Mouse (Mus musculus): ENCODE measurements at regions not wholly inside any gene's neighbourhood (a gene's known extent, or its start where the extent isn't known, plus 50 kb on each side); places are given as distances from the start of the nearest gene placed in this dataset.
A peak's percentile ranks its signal among the peaks of the same experiment; 100 is the strongest.

- no peak for DNase-seq
These were observed 170.4 kb downstream of the 3110018I06Rik start for GRCm38 (mm10) chr12:107658821-107659220.

- no peak for DNase-seq
These were observed 174.2 kb downstream of the 3110018I06Rik start for GRCm38 (mm10) chr12:107662624-107663023.

GRCm38 (mm10) chr12:107667836-107668235 is 179.4 kb downstream of the 3110018I06Rik start:
- DNase-seq = no peak

- no peak for DNase-seq
These were observed 180.6 kb downstream of the 3110018I06Rik start for GRCm38 (mm10) chr12:107669046-107669445.

DNA sequence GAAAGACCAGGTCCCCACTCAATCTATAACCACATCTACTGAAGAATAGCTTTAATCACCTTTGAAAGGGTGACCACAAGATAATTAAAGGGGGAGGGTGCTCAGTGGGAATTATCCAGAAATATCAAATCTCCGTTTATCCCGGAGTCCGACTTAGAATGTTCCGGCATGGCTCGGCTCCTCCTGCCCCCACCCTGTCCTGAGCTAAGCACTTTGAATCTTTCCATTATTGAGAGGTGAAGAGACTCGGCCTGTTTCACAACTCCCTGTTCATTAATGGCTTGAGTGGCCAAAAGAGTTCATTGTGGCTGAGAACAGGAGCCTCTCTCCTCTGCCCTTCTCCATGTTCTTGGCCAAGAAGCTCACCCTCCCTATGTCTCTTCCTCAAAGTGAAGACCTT is 181.0 kb downstream of the 3110018I06Rik start:
- no peak for DNase-seq

- peak; percentile 31 to 54 for DNase-seq
These were observed 181.5 kb downstream of the 3110018I06Rik start for GRCm38 (mm10) chr12:107669910-107670309.

DNA sequence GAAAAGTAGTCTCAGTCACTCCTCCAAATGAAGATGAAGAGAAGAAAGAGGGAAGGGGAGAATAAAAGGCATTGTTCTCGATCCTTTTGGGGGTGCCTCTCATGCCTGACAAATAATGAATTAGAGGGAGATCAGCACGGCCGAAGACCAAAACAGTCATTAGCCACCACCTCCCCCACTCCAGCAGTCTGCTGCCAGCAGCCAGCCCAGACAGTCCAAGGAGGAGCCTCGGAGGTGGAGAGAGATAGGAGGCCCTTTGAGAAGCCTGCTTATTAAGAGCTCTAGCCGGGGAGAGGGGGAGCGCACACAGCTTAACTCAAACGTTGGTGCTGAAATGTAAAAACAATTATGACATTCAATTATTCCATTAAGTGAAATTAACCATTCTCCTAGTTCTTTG is 188.6 kb downstream of the 3110018I06Rik start:
- DNase-seq = no peak

DNA sequence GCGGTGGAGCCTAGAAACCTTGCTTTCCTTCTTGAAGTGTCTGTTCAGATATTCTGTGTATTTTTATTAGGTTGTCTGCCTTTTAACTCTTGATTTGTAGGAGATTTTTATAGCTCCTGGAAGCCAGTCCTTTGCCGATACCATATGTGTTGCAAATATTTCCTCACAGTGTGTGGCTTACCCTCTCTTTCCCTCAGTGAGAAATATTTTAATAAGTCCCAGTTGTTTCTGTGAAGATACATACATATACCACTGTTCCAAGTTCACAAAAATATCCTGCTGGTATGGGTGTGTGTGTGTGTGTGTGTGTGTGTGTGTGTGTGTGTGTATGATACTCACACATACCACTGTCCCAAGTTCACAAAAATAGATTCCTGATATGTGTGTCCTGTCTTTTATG is 199.0 kb downstream of the 3110018I06Rik start:
- no peak for DNase-seq

GRCm38 (mm10) chr12:107689418-107689817 is 201.0 kb downstream of the 3110018I06Rik start:
- DNase-seq = no peak

GRCm38 (mm10) chr12:107690061-107690460 is 201.6 kb downstream of the 3110018I06Rik start:
- DNase-seq = no peak

DNA sequence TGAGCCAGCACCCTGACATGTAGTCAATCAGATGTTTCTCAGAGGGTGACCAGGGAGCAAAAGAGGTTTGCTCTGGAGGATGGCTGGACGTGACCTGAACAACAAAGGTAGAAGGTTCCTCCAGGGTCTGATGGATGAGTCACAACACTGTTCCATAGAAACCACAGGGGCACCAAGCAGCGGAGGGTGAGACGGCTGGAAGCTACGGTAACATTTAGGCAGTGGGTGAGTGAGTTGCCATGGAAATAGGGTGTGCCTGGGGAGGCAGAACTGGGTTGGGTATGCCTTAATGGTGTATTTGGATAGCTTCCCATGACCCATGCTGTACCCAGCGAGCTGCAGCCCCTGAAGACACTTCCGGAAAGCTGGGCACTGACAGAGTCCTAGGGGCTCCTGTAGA is 205.3 kb downstream of the 3110018I06Rik start:
- no peak for DNase-seq

DNA sequence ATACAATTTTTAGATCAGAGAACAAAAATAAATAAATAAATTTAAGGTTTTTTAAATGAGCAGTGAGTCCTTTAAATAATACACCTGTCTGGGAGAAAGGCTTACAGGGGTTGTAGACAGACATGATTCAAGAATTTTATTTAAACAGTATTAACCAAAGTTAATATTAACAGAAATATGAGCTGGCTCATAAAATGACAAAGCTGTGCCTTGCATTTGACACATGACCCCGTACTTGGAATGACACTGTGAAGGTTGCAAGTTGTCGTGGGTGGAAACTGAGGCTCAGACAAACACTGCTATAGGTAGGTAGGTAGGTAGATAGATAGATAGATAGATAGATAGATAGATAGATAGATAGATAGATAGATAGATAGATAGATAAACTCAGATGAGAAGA is 206.6 kb downstream of the 3110018I06Rik start:
- DNase-seq = no peak

DNA sequence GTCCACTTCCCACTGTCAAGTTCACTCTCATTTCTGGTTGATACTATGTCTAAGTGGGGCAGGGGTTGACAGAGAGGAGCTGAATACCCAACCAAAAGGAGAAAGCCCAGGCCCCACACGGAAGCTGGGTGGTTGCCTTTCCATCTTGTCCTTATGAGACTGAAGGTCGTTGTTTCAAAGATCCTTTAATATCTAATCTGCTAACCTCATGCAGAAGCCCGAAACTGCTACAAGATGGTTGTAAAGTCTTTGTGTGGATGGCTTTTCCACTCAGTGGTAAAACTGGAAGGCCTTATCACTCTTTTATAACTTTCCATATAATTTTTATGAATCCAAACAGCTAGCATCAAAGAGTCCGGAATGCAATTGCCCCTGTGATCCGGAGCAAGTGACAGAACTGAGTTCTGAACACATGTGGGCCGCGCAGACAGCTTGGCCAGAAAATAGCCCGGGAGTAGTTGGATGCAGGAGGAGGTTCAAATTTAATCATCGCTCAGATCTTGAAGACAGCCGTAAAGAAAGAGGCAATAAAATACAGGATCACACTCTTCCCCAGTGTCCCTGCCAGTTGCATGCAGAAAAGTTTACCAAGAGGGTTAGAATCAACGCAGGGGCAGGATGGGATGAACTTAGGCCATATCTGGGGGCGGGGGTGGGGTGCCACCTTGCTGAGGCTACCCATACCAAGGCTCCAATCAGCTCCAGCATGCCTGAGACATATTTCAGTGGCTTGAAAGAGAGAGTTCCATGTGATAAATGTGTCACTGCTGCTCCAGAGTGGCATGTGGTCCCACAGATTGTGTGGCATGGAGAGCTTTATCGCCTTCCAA is 207.2 kb downstream of the 3110018I06Rik start:
- no peak for DNase-seq

- no peak for DNase-seq
These were observed 211.9 kb downstream of the 3110018I06Rik start for GRCm38 (mm10) chr12:107700317-107700716.

GRCm38 (mm10) chr12:107700868-107701597 is 212.6 kb downstream of the 3110018I06Rik start:
- DNase-seq = no peak

DNA sequence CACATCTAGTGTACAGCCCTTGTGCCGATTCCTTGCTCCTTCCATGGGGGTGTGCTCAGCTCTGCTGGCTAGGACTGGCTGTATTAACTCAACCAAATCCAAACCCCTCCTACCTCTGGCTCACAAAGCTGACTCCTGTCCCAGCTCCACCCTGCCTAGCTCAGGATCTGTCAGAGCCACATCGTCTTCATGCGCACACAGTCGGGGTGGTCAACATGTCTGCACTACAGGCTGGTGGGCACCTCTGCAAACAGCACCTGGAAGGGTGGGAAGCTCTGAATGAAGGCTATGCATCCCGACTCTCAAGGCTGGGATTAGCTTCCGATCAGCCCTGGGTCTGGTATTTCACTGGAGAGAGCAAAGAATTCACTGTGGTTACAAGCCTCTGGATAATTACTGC is 220.4 kb downstream of the 3110018I06Rik start:
- DNase-seq = no peak

DNA sequence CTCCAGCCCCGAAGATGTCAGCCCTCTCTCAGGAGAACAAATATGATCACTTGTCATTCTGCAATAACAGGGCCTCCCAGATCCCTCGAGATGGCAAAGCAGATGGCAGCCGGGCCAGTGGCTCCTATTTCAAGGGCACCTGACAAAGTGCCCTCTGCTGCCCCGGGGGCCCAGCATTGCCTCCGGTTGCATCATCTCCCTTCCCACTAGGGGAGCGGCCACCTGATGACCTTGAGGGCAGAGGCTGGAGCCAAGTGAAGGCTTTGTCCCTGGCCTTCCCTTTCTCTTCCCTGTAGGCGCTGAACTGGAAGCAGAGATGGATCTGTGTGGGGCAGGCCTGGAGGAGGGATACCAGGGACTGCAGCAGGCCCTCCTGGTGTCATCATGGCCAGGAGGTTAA is 222.6 kb downstream of the 3110018I06Rik start:
- DNase-seq = no peak

DNA sequence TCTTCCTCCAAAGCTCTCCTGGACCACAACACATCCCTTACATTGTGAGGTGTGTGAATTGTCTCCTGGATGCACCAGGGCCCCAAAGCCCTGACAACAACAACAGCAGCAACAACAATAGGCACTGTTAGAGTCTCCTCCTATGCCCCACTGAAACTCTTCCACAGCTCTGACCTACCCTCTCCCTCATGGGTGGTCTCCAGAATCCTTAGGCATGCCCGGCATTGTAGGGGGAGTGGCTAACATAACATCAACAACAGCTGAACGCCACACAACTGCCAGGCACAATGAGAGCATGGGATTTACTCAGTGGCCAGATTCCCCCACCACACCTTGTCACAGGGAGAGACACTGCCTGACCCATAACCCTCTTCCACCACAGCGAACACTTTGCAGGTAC is 223.2 kb downstream of the 3110018I06Rik start:
- DNase-seq = no peak

DNA sequence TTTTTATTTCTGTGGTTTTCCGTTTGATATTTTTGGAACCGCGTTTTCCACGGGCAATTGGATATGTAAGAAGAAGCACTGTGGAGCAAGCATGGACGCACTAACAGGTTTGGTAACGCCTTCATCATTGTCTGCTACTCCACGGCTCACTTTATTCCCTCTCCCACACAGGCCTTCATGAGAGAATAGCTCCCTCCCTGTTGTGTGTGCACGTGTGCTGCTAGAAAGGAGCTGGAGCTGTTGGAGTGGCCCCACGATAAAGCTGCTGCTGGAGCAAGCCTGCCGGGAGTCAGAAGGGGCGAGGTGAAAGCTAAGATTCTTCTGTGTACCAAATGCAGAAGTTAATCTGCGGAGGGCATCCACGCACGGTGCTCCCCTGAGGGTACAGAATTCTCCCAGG is 224.8 kb downstream of the 3110018I06Rik start:
- DNase-seq = no peak

DNA sequence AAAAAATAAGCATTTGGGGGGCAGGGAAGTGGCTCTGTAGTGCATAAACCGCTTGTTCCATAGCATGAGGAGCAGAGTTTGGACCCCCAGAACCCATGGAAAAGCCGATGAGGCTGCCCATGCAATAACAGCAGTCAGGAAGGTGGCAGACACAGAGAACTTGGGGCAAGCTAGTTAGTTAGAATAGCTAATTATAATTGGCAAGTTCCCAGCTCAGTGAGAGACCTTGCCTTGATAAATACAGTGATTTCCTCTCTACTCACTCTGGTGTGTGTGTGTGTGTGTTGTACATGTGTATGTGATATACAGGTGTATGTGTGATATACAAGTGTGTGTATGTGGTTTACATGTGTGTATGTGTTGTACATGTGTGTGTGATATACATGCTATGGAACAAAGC is 226.4 kb downstream of the 3110018I06Rik start:
- no peak for DNase-seq

DNA sequence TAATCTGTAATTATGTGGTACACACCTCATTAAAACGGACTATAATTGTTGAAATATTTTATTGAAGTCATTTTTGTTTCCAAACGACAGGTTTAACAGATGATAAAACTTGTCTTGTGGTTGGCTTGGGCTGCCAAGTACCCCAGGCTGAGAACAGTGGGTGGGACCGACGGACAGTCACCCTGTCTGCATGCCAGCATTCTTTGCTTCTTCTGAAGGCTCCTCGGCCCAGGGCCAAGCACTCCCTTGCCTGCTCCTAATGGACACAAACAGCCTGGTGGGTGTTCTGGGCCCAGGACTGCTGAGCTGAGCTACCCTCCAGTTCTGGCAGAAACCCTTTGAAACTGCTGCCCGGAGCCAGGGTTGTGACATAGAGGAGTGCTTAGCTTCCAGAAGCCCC is 227.4 kb downstream of the 3110018I06Rik start:
- DNase-seq = peak; percentile 7 to 9

DNA sequence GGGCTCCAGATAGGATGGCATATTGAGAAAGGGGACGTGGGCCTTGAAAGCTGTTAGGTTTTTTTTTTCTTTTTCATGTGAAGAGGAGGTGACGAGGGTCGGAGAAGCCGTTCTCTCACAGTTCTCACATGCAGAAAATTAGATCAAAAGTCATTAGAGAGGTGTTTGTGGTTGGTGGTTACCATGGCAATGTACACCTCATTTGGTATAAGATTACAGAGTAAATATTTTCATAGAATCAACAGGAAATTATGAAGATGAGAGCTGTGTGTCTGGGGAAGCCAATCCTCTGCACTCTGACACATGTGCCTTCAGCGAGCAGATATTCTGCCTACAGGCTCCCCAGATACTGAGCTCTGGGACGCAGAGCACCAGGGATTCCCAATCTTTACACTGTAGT is 232.5 kb downstream of the 3110018I06Rik start:
- DNase-seq = no peak

- no peak for DNase-seq
These were observed 234.8 kb downstream of the 3110018I06Rik start for GRCm38 (mm10) chr12:107723062-107723859.
